Mouse (Mus musculus) megakaryocyte, embryonic 14.5 days (primary cell): Measurements from ENCODE around the gene Fam13a.

Source experiments
- FLI1 ChIP-seq: IDR thresholded peaks from 2 replicates; pipeline ENCODE4 v1.6.1; 2012; ENCODE audit warnings: low read length, inconsistent platforms, mixed read lengths
- GATA1 ChIP-seq: IDR thresholded peaks from 3 replicates; pipeline ENCODE4 v1.6.1; 2012; ENCODE audit warnings: mixed read lengths, low read length, inconsistent platforms, borderline replicate concordance

GRCm38 (mm10) chr6:58916498-58916897 lies 107.9 kb downstream of the Fam13a start:
- TF ChIP-seq GATA1 (no peak), FLI1 (no peak)
